Mouse (Mus musculus) kidney, embryonic 14.5 days (tissue): ENCODE data around the gene Nudt2. TPM values are rescaled to one million over a fixed set of nuclear protein-coding genes. Genes with fewer than 3 reads are reported as not detected.
A peak's percentile ranks its signal among the peaks of the same experiment; 100 is the strongest.
"Not testable (repeated sequence)": the region's sequence is repeated elsewhere in the genome, so short reads cannot be mapped to it uniquely, and the experiment has no call there.

ENCODE experiments used
- ATAC-seq: fragments of 200-750 bp; cut with Nextera tagmentation; 2 replicates; pipeline ENCODE4 v1.8.0; 2017; ENCODE audit warnings: moderate number of reproducible peaks, mild to moderate bottlenecking, moderate TSS enrichment, moderate library complexity; ENCODE audit not compliant: low FRiP score, low TSS enrichment
- H3K27ac ChIP-seq: fragments of 300-500 bp; sonication (generic); 2 replicates; pipeline ENCODE4 v1.5.1; 2014; ENCODE audit warnings: low read depth, mild to moderate bottlenecking, low read length, moderate library complexity, mixed read lengths
- H3K27me3 ChIP-seq: fragments of 300-500 bp; sonication (generic); 2 replicates; pipeline ENCODE4 v1.6.1; 2014; ENCODE audit warnings: mild to moderate bottlenecking, low read length; ENCODE audit not compliant: control insufficient read depth, insufficient read depth
- H3K36me3 ChIP-seq: fragments of 300-500 bp; sonication (generic); 2 replicates; pipeline ENCODE4 v1.6.1; 2014; ENCODE audit warnings: low read length, mixed read lengths; ENCODE audit not compliant: control insufficient read depth, insufficient read depth
- H3K4me1 ChIP-seq: fragments of 300-500 bp; sonication (generic); 2 replicates; pipeline ENCODE4 v1.6.1; 2014; ENCODE audit warnings: low read length, mixed read lengths; ENCODE audit not compliant: control insufficient read depth, insufficient read depth
- H3K4me2 ChIP-seq: fragments of 300-500 bp; sonication (generic); replicated peaks from 2 replicates; pipeline ENCODE4 v1.6.1; 2014; ENCODE audit warnings: low read depth, mild to moderate bottlenecking, low read length
- H3K4me3 ChIP-seq: fragments of 300-500 bp; sonication (generic); 2 replicates; pipeline ENCODE4 v1.5.1; 2014; ENCODE audit warnings: mild to moderate bottlenecking, low read length
- H3K9ac ChIP-seq: fragments of 300-500 bp; sonication (generic); 2 replicates; pipeline ENCODE4 v1.6.1; 2014; ENCODE audit warnings: low read depth, mild to moderate bottlenecking, low read length, moderate library complexity
- H3K9me3 ChIP-seq: fragments of 300-500 bp; sonication (generic); 2 replicates; pipeline ENCODE4 v1.6.1; 2016; ENCODE audit warnings: low read length; ENCODE audit not compliant: control insufficient read depth
- WGBS: fragments of 180-500 bp; shearing (Covaris S2); extraction: QIAGEN DNeasy Blood & Tissue Kit; methylation state at CpG from one replicate; pipeline ENCODE4 v1.1.7; 2014; 5-methylcytosine and 5-hydroxymethylcytosine counted together
- polyA plus RNA-seq: library from polyadenylated mRNA; unstranded; fragments of >200 nt; fragmentation: Nextera tagmentation; extraction: Ambion mirVana; gene quantifications from 2 replicates; pipeline ENCODE4 v1.2.1, GENCODE M21; 2014

The Nudt2 gene
- polyA plus RNA-seq = 61.5 and 75.7 TPM in 2 replicates

- Histone ChIP-seq H3K4me3 (peak within 1 kb of the TSS; percentile 65), H3K9ac (peak within 1 kb of the TSS; percentile 79), H3K27me3 (no peaks in the 10 kb centered on the region), H3K9me3 (no peaks in the 10 kb centered on the region), H3K4me2 (peak within 1 kb of the TSS; percentile 72), H3K4me1 (peaks cover 11% of the 10 kb centered on the region; the same call in 1 of the 2 replicates), H3K27ac (peak within 1 kb of the TSS; percentile 53), H3K36me3 (no peaks in the 10 kb centered on the region)
- under 1% methylated on average over 70 of the region's 70 CpGs for WGBS
- ATAC-seq = peak; percentile 98
Measured at GRCm38 (mm10) chr4:41464345-41465286, at the start of gene Nudt2, which contains the start of gene Kif24. TSS of gene Nudt2 (plus strand) at chr4:41465151. TSS of gene Kif24 (minus strand) at chr4:41464887.

- Histone ChIP-seq H3K27me3 (no peaks in the 10 kb centered on the region), H3K4me3 (no peak overlapping the region), H3K36me3 (no peaks in the 10 kb centered on the region), H3K4me1 (no peaks in the 10 kb centered on the region), H3K27ac (no peak overlapping the region), H3K4me2 (no peak overlapping the region), H3K9me3 (no peaks in the 10 kb centered on the region), H3K9ac (no peak overlapping the region)
- ATAC-seq = no peak
Measured at GRCm38 (mm10) chr4:41416966-41417365, 48.0 kb upstream of the Nudt2 start.

- H3K9ac ChIP-seq = no peak overlapping the region
- no peak overlapping the region for H3K4me2 ChIP-seq
- H3K36me3 ChIP-seq = no peaks in the 10 kb centered on the region
- H3K4me1 ChIP-seq = no peaks in the 10 kb centered on the region
- no peak for ATAC-seq
- no peak overlapping the region for H3K4me3 ChIP-seq
- no peaks in the 10 kb centered on the region for H3K9me3 ChIP-seq
- no peaks in the 10 kb centered on the region for H3K27me3 ChIP-seq
- H3K27ac ChIP-seq = no peak overlapping the region
- 77% methylated on average over 5 of the region's 5 CpGs for WGBS
Measured at GRCm38 (mm10) chr4:41438931-41439330, 26.0 kb upstream of the Nudt2 start.

DNA sequence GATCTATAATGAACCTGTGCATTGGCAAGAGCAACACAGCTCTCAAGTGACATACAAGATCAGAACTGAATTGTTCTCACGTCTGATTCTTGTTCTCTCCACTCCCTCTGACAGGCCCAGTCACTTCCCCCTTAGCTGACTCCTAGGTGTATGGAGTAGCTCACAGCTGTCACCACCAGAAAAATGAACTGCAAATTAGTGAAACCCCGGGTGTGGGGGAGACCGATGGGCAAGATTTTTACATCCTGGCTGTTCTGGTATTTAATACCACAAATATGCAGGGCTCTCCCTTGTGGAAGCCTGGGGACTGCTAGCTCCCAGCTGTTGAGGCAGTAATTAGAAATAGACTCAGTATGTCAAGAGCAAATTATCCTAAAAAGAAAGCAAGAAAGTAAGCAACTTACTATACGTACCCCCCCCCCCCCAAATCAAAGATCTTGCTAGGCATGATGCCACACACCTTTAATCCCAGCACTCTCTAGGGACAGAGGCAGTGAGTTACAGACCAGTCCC is 22.1 kb upstream of the Nudt2 start:
- no peak for ATAC-seq
- 73% methylated on average over 4 of the region's 4 CpGs for WGBS
- H3K9ac ChIP-seq = no peak overlapping the region

DNA sequence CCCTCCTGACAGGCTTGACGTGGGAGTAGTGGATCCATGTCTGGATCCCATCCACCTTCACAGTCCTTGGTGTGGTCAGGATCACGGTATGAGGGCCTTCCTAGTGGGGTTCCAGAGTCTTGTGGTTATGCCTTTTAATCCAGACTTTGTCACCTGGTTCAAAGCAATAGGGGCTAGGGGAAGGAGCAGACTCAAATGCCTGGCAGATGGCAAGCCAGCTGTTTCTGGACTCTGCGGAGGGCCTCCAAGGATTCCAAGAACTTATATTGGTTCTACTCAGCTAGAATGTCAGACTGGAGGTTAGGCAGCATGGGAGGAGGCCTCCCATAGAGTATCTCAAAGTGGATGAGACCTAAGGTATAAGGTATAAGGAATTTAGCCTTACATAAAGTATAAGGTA is 17.4 kb upstream of the Nudt2 start:
- no peak for ATAC-seq
- peaks cover 5% of the 10 kb centered on the region; the same call in 1 of the 2 replicates for H3K36me3 ChIP-seq
- no peak overlapping the region for H3K4me2 ChIP-seq
- WGBS = 94% methylated on average over 3 of the region's 3 CpGs
- H3K27ac ChIP-seq = no peak overlapping the region
- H3K4me1 ChIP-seq = no peaks in the 10 kb centered on the region
- no peak overlapping the region for H3K4me3 ChIP-seq
- H3K9ac ChIP-seq = no peak overlapping the region
- no peaks in the 10 kb centered on the region for H3K9me3 ChIP-seq
- no peaks in the 10 kb centered on the region for H3K27me3 ChIP-seq

More for the DNA sequence above, 22.1 kb upstream of the Nudt2 start:
- no peaks in the 10 kb centered on the region for H3K27me3 ChIP-seq
- no peaks in the 10 kb centered on the region for H3K4me1 ChIP-seq
- H3K27ac ChIP-seq = no peak overlapping the region
- H3K4me2 ChIP-seq = no peak overlapping the region
- H3K9me3 ChIP-seq = no peaks in the 10 kb centered on the region
- H3K36me3 ChIP-seq = peaks cover 5% of the 10 kb centered on the region; the same call in 1 of the 2 replicates
- no peak overlapping the region for H3K4me3 ChIP-seq

DNA sequence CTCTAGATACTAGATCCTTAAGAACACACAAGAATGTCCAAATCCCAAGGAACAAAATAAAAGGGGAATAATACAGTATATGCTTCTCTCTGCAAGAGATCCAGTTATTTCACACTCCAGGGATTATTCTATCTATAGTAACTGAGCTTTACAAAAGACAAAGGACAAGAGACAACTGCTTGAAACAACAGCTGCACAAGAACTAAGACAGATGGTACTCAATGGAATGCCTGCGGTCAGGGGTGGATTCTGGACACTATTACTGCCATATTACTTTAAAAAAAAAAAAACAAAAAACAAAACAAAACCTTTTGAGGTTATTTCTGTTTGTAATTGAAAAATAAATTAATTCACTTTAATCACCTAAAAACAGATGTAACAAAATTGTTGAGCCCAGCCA is 4.3 kb upstream of the Nudt2 start:
- no peak overlapping the region for H3K4me3 ChIP-seq
- peaks cover 11% of the 10 kb centered on the region; the same call in 1 of the 2 replicates for H3K4me1 ChIP-seq
- no peaks in the 10 kb centered on the region for H3K36me3 ChIP-seq
- WGBS = 97% methylated on average over 1 of the region's 1 CpGs
- H3K9me3 ChIP-seq = no peaks in the 10 kb centered on the region
- H3K27ac ChIP-seq = no peak overlapping the region
- ATAC-seq = no peak
- H3K9ac ChIP-seq = no peak overlapping the region
- no peaks in the 10 kb centered on the region for H3K27me3 ChIP-seq
- H3K4me2 ChIP-seq = no peak overlapping the region

- peak overlapping the region; percentile 65; the same call in 1 of the 2 replicates for H3K4me3 ChIP-seq
- WGBS = 80% methylated on average over 3 of the region's 3 CpGs
- not testable (repeated sequence) for H3K27me3 ChIP-seq, ATAC-seq, H3K27ac ChIP-seq, H3K9me3 ChIP-seq, H3K36me3 ChIP-seq, H3K9ac ChIP-seq
- peaks cover 11% of the 10 kb centered on the region; the same call in 1 of the 2 replicates for H3K4me1 ChIP-seq
- H3K4me2 ChIP-seq = peak overlapping the region; percentile 72
Measured at GRCm38 (mm10) chr4:41463051-41463738, 1.8 kb upstream of the Nudt2 start.

GRCm38 (mm10) chr4:41465287-41465665 is 325 bp downstream of the Nudt2 start:
- H3K9ac ChIP-seq = peak overlapping the region; percentile 79
- no peaks in the 10 kb centered on the region for H3K9me3 ChIP-seq
- ATAC-seq = peak; percentile 22
- no peaks in the 10 kb centered on the region for H3K36me3 ChIP-seq
- H3K4me2 ChIP-seq = peak overlapping the region; percentile 52
- H3K27me3 ChIP-seq = no peaks in the 10 kb centered on the region
- WGBS = 6% methylated on average over 17 of the region's 17 CpGs
- H3K4me1 ChIP-seq = peaks cover 11% of the 10 kb centered on the region; the same call in 1 of the 2 replicates
- H3K27ac ChIP-seq = peak overlapping the region; percentile 42; the same call in 1 of the 2 replicates
- H3K4me3 ChIP-seq = peak overlapping the region; percentile 65
